Mouse (Mus musculus): ENCODE measurements around the gene Tln2.

Gene Tln2

GRCm38 (mm10) chr9:67546650-67547049, 12.9 kb downstream of the Tln2 start:
- DNase-seq (ENCODE audit: low read depth): no peak

- DNase-seq (ENCODE audit: low read depth): no peak
These were observed 13.7 kb downstream of the Tln2 start for GRCm38 (mm10) chr9:67545794-67546193.

GRCm38 (mm10) chr9:67544783-67545182, 14.7 kb downstream of the Tln2 start:
- DNase-seq (ENCODE audit: low read depth): no peak

- no peak for DNase-seq (ENCODE audit: low read depth)
These were observed 17.6 kb downstream of the Tln2 start for GRCm38 (mm10) chr9:67541948-67542347.

GRCm38 (mm10) chr9:67539776-67540706, 19.5 kb downstream of the Tln2 start:
- DNase-seq (ENCODE audit: low read depth): no peak

GRCm38 (mm10) chr9:67534420-67534819, 25.1 kb downstream of the Tln2 start:
- no peak for DNase-seq (ENCODE audit: low read depth)

- DNase-seq (ENCODE audit: low read depth): no peak
These were observed 26.2 kb downstream of the Tln2 start for GRCm38 (mm10) chr9:67533260-67533659.

- DNase-seq (ENCODE audit: low read depth): no peak
These were observed 26.9 kb downstream of the Tln2 start for GRCm38 (mm10) chr9:67532631-67533030.

- DNase-seq (ENCODE audit: low read depth): no peak
These were observed 29.9 kb downstream of the Tln2 start for GRCm38 (mm10) chr9:67529600-67529999.

GRCm38 (mm10) chr9:67527726-67528125, 31.8 kb downstream of the Tln2 start:
- DNase-seq (ENCODE audit: low read depth): no peak

- DNase-seq (ENCODE audit: low read depth): no peak
These were observed 37.8 kb downstream of the Tln2 start for GRCm38 (mm10) chr9:67521736-67522135.

- no peak for DNase-seq (ENCODE audit: low read depth)
These were observed 50.0 kb downstream of the Tln2 start for GRCm38 (mm10) chr9:67509510-67509909.

GRCm38 (mm10) chr9:67504669-67505260, 54.7 kb downstream of the Tln2 start:
- no peak for DNase-seq (ENCODE audit: low read depth)

- DNase-seq (ENCODE audit: low read depth): no peak
These were observed 57.7 kb downstream of the Tln2 start for GRCm38 (mm10) chr9:67501801-67502200.

- no peak for DNase-seq (ENCODE audit: low read depth)
These were observed 63.1 kb downstream of the Tln2 start for GRCm38 (mm10) chr9:67496368-67496767.

- no peak for DNase-seq (ENCODE audit: low read depth)
These were observed 64.2 kb downstream of the Tln2 start for GRCm38 (mm10) chr9:67495350-67495749.

GRCm38 (mm10) chr9:67493876-67494552, 65.5 kb downstream of the Tln2 start:
- DNase-seq (ENCODE audit: low read depth): no peak

GRCm38 (mm10) chr9:67489370-67489769, 70.1 kb downstream of the Tln2 start:
- DNase-seq (ENCODE audit: low read depth): no peak

- no peak for DNase-seq (ENCODE audit: low read depth)
These were observed 72.9 kb downstream of the Tln2 start for GRCm38 (mm10) chr9:67486621-67487020.

- DNase-seq (ENCODE audit: low read depth): no peak
These were observed 74.1 kb downstream of the Tln2 start for GRCm38 (mm10) chr9:67485169-67486072.

GRCm38 (mm10) chr9:67482277-67482676, 77.2 kb downstream of the Tln2 start:
- DNase-seq (ENCODE audit: low read depth): no peak

- no peak for DNase-seq (ENCODE audit: low read depth)
These were observed 77.7 kb downstream of the Tln2 start for GRCm38 (mm10) chr9:67481851-67482250.

Measured in c-Kit-positive CD71-positive TER-119-negative erythroid progenitor cells, embryonic 14.5 days (primary cell).